Mouse (Mus musculus): Measurements from ENCODE around the gene Cdk5. TPM values are rescaled to one million over a fixed set of nuclear protein-coding genes. Genes with fewer than 3 reads are reported as not detected.
A peak's percentile ranks its signal among the peaks of the same experiment; 100 is the strongest.

The Cdk5 gene
- polyA plus RNA-seq, 1 experiment from 2014 or later = 50.1 TPM

DNA sequence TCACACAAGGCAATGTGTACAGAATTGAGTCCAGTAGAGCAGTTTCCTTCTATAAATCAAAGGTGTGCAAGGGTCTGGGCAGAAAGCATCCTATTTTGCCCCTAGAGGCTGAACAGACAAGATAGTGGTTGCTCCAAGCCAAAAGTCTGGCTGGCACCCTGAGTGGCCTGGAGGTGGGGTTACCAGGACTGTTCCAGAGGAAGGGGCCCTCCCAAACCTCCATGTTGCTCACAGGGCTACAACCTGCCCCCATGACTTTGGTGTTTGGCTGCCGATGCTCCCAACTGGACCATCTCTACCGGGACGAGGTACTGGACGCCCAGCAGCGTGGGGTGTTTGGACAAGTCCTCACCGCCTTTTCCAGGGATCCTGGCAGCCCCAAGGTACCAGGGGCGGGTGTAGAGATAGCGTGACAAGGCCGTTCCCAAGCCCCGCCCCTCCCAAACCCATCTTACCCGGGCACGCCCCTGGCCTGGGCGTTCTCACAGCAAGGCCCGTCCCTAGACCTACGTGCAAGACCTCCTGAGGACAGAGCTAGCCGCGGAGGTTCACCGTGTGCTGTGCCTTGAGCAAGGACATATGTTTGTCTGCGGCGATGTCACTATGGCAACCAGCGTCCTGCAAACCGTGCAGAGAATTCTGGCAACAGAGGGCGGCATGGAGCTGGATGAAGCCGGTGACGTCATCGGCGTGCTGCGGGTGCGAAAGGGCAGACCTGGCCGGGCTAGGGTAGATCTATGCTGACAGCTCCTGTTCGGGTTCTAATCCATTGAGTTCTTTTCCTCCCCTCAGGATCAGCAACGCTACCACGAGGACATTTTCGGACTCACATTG is 40.1 kb downstream of the Cdk5 start:
- H3K36me3 ChIP-seq = no peaks in the 10 kb centered on the region
- peak overlapping the region; percentile 48 for H3K4me3 ChIP-seq (replicated peaks)
- H3K4me1 ChIP-seq = peaks cover 46% of the 10 kb centered on the region
- H3K9me3 ChIP-seq (replicated peaks) = no peaks in the 10 kb centered on the region
- peaks cover 31% of the 10 kb centered on the region for H3K27me3 ChIP-seq
- WGBS = 1% methylated on average over 34 of the region's 34 CpGs
- H3K4me2 ChIP-seq = peak overlapping the region; percentile 80
- peak overlapping the region; percentile 35 for H3K9ac ChIP-seq
- peak; percentile 70 for ATAC-seq (replicated peaks; ENCODE audit: low FRiP score)
- peak overlapping the region; percentile 35; the same call in 1 of the 2 replicates for H3K27ac ChIP-seq

DNA sequence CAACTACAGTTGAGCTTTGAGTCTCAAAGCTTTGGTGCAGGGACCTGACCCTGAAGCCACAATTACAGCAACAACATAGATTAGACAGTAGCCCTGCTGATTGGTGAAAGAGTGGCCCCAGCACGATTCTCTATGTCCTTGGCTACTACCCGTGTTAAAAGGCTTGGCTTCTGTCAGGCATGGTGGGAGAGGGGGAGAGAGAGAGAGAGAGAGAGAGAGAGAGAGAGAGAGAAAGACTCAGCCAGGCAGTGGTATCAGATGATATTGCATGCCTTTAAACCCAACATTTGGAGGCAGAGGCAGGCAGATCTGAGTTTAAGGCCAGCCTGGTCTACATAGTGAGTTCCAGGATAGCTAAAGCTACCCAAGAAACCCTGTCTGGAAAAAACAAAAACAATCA is 41.3 kb downstream of the Cdk5 start:
- ATAC-seq (replicated peaks; ENCODE audit: low FRiP score) = no peak

DNA sequence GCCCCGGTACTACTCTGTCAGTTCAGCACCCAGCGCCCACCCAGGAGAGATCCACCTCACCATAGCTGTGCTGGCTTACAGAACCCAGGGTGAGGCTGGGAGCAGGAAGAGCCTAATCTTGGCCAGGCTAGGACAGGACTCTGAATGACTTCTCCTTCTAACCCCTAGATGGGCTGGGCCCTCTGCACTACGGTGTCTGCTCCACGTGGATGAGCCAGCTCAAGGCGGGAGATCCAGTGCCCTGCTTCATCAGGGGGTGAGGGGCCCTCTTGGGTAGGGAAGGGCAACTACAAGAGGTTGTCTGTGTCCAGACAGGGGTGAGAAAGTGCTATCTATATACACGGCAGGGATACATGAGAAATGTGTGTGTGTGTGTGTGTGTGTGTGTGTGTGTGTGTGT is 41.8 kb downstream of the Cdk5 start:
- Histone ChIP-seq H3K4me2 (no peak overlapping the region), H3K27ac (no peak overlapping the region), H3K9ac (no peak overlapping the region), H3K9me3 (replicated peaks) (no peaks in the 10 kb centered on the region), H3K36me3 (no peaks in the 10 kb centered on the region), H3K4me3 (replicated peaks) (no peak overlapping the region), H3K4me1 (peaks cover 31% of the 10 kb centered on the region), H3K27me3 (peaks cover 15% of the 10 kb centered on the region)
- no peak for ATAC-seq (replicated peaks; ENCODE audit: low FRiP score)
- WGBS = 68% methylated on average over 6 of the region's 6 CpGs

More for the DNA sequence above, 41.3 kb downstream of the Cdk5 start:
- 58% methylated on average over 2 of the region's 2 CpGs for WGBS
- no peaks in the 10 kb centered on the region for H3K9me3 ChIP-seq (replicated peaks)
- H3K4me3 ChIP-seq (replicated peaks) = no peak overlapping the region
- H3K27me3 ChIP-seq = peaks cover 20% of the 10 kb centered on the region
- peaks cover 34% of the 10 kb centered on the region for H3K4me1 ChIP-seq
- H3K4me2 ChIP-seq = no peak overlapping the region
- H3K36me3 ChIP-seq = no peaks in the 10 kb centered on the region
- H3K27ac ChIP-seq = no peak overlapping the region
- no peak overlapping the region for H3K9ac ChIP-seq

DNA sequence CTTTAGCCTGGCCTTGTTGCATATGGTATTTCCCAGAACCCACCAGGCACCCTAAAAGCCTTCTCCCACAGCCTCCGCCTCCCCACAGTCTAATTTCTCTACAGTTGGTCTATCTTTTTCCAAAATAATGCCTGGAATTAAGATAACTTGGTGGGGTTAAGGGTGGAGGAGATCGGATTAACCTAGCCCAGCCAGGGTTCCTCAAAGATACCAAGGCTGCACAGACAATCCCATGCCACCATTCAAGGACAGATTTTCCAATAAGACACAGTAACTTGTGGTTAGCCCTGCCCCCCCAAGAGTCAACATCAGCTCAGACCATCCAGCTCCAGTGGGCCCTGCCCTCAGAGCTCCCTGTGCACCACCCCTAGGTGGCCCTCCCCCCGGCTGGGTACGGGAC is 42.8 kb downstream of the Cdk5 start:
- WGBS = 87% methylated on average over 4 of the region's 4 CpGs
- Histone ChIP-seq H3K9me3 (replicated peaks) (no peaks in the 10 kb centered on the region), H3K36me3 (no peaks in the 10 kb centered on the region), H3K4me1 (peaks cover 31% of the 10 kb centered on the region), H3K9ac (no peak overlapping the region), H3K4me2 (no peak overlapping the region), H3K4me3 (replicated peaks) (no peak overlapping the region), H3K27me3 (0 out of 2 replicates have a peak, but pooled peaks cover 6% of the 10 kb centered on the region), H3K27ac (no peak overlapping the region)
- ATAC-seq (replicated peaks; ENCODE audit: low FRiP score) = no peak

DNA sequence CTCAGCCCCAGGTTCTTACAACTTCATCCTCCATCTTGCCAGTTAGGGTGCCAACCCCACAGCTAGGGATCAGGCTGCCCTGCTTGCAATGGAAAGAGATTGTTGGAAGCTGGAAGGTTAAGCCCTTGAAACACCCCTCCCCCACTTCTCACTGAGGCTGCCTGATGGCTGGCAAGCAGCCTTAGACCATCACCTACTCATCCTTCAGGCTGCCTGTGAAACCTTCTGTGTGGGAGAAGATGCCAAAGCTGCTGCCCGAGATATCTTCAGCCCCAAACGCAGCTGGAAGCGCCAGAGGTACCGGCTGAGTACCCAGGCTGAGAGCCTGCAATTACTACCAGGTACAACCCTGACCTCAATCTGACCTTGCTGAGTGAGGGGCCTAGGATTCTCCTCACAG is 43.8 kb downstream of the Cdk5 start:
- WGBS = 59% methylated on average over 4 of the region's 4 CpGs
- Histone ChIP-seq H3K9me3 (replicated peaks) (no peaks in the 10 kb centered on the region), H3K36me3 (no peaks in the 10 kb centered on the region), H3K27me3 (0 out of 2 replicates have a peak, but pooled peaks cover 2% of the 10 kb centered on the region), H3K4me3 (replicated peaks) (no peak overlapping the region), H3K4me1 (peaks cover 23% of the 10 kb centered on the region), H3K27ac (no peak overlapping the region), H3K4me2 (no peak overlapping the region), H3K9ac (no peak overlapping the region)
- ATAC-seq (replicated peaks; ENCODE audit: low FRiP score) = no peak

DNA sequence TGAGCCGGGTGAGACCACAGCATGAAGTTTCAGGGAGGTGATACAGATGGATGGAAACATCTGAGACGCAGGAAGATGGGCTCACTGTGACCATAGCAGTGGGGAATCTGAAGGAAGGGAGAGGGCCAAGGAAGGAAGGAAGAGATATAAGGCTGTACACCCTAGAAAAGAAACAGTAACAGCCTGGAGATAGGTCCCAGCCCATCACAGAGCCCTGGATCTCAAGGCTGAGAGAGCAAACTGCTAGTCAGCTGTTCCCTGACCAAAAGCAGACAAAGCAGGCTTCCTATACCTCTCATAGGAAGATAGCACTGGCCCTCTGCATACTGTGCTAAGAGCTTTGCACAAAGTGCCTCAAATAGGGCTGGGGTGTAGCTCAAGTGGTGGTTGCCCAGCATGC is 44.6 kb downstream of the Cdk5 start:
- Histone ChIP-seq H3K27me3 (no peaks in the 10 kb centered on the region), H3K9me3 (replicated peaks) (no peaks in the 10 kb centered on the region), H3K36me3 (no peaks in the 10 kb centered on the region), H3K4me1 (peaks cover 18% of the 10 kb centered on the region), H3K27ac (no peak overlapping the region), H3K9ac (no peak overlapping the region; the same call in 1 of the 2 replicates), H3K4me2 (no peak overlapping the region), H3K4me3 (replicated peaks) (no peak overlapping the region)
- ATAC-seq (replicated peaks; ENCODE audit: low FRiP score) = no peak
- 75% methylated on average over 2 of the region's 2 CpGs for WGBS

DNA sequence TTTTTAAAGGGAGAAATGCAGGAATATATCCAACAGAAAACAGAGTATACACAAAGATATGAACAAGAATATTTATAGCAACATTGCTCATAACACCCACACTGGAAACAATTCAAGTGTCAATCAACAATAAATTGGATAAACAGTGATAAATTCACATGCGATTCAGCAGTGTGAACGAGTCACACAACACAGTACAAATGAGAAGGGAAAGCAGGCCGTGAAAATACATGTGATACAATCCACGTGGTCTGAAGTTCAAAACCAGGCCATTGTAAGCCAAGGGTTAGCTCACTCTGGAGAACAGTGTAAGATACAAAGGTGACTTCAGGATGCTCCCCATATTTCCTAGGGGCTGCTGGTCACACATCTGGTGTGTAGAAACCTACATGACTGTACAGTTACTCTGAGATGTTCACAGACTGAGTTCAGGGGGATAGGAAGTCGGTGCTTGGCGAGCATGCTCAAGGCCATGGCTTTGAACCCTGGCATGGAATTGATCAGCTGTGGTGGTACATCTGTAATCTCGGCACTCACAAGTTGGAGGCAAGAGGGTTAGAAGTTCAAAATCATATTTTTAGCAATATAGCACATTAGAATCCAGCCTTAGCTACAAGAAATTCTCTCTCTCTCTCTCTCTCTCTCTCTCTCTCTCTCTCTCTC is 48.5 kb downstream of the Cdk5 start:
- Histone ChIP-seq H3K27me3 (no peaks in the 10 kb centered on the region), H3K9me3 (replicated peaks) (no peaks in the 10 kb centered on the region), H3K4me3 (replicated peaks) (no peak overlapping the region), H3K27ac (no peak overlapping the region), H3K4me1 (peaks cover 5% of the 10 kb centered on the region), H3K9ac (no peak overlapping the region), H3K4me2 (no peak overlapping the region), H3K36me3 (no peaks in the 10 kb centered on the region)
- no peak for ATAC-seq (replicated peaks; ENCODE audit: low FRiP score)
- 69% methylated on average over 7 of the region's 7 CpGs for WGBS

DNA sequence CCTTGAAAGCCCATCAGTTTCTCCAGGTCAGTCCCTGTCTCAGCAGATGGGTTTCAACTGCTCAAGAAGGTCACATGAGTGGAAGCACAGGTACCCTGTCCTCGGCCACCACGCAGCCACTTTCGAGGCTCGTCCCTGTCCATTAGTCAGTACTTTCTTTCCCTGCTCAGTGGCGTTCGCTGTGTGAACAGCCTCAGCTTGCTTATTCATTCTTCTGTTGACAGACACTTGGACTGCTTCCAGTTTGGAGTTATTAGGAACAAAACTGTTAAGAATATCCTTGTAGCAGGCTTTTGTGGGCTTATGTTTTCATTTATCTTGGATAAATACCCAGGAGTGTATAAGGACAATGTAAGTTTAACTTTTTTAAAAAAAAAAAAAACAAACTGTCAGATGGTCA is 49.1 kb downstream of the Cdk5 start:
- H3K4me2 ChIP-seq = no peak overlapping the region
- no peak overlapping the region for H3K9ac ChIP-seq
- no peaks in the 10 kb centered on the region for H3K27me3 ChIP-seq
- 53% methylated on average over 6 of the region's 6 CpGs for WGBS
- H3K36me3 ChIP-seq = no peaks in the 10 kb centered on the region
- H3K9me3 ChIP-seq (replicated peaks) = no peaks in the 10 kb centered on the region
- no peak for ATAC-seq (replicated peaks; ENCODE audit: low FRiP score)
- no peak overlapping the region for H3K27ac ChIP-seq
- H3K4me1 ChIP-seq = peaks cover 3% of the 10 kb centered on the region; the same call in 1 of the 2 replicates
- no peak overlapping the region for H3K4me3 ChIP-seq (replicated peaks)

DNA sequence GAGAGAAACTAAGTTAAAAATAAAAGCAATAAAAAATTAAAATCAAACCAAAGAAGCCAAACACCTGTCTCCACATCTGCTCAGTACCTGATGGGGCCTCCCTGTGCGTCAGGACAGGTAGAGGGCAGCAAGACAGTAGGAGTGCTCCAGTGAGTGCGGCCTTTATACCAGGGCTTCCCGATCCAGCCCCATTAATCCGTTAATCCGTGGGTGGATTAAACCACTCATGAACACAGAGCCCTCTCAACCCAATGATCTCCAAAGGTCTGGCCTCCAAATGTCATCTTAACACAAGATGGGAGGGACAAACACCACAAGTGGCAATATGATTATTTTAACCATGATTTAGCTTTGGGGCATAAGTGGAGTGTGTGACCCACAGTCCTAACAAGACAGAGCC is 49.5 kb downstream of the Cdk5 start:
- ATAC-seq (replicated peaks; ENCODE audit: low FRiP score) = no peak
- Histone ChIP-seq H3K4me1 (peaks cover 3% of the 10 kb centered on the region; the same call in 1 of the 2 replicates), H3K9ac (no peak overlapping the region), H3K4me3 (replicated peaks) (no peak overlapping the region), H3K27me3 (no peaks in the 10 kb centered on the region), H3K36me3 (no peaks in the 10 kb centered on the region), H3K9me3 (replicated peaks) (no peaks in the 10 kb centered on the region), H3K27ac (no peak overlapping the region), H3K4me2 (no peak overlapping the region)
- 81% methylated on average over 5 of the region's 5 CpGs for WGBS

DNA sequence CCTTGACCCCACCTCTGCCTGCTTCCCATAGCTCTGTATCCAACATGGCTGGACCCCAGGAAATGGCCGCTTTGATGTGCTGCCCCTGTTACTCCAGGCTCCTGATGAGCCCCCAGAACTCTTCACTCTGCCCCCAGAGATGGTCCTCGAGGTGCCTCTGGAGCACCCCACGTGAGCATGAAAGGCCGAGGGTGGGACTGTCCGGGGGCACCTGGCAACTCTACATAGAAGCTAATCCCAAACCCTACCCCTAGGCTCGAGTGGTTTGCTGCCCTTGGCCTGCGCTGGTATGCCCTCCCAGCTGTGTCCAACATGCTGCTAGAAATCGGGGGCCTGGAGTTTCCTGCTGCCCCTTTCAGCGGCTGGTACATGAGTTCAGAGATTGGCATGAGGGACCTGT is 53.6 kb downstream of the Cdk5 start:
- ATAC-seq (replicated peaks; ENCODE audit: low FRiP score) = no peak
- 90% methylated on average over 9 of the region's 9 CpGs for WGBS

More for the DNA sequence above, 53.6 kb downstream of the Cdk5 start:
- H3K27me3 ChIP-seq = no peaks in the 10 kb centered on the region
- peaks cover 3% of the 10 kb centered on the region; the same call in 1 of the 2 replicates for H3K4me1 ChIP-seq
- no peaks in the 10 kb centered on the region for H3K36me3 ChIP-seq
- no peak overlapping the region for H3K4me3 ChIP-seq (replicated peaks)
- no peak overlapping the region for H3K4me2 ChIP-seq
- no peak overlapping the region for H3K27ac ChIP-seq
- H3K9me3 ChIP-seq (replicated peaks) = no peaks in the 10 kb centered on the region
- H3K9ac ChIP-seq = no peak overlapping the region
